Mouse (Mus musculus) 416B (cell line): Measurements from ENCODE around the gene Adck1.

ENCODE experiments used
- DNase-seq: peaks from one replicate; pipeline ENCODE4 v3.0.0; 2011; ENCODE audit warnings: low read depth

Gene Adck1

DNA sequence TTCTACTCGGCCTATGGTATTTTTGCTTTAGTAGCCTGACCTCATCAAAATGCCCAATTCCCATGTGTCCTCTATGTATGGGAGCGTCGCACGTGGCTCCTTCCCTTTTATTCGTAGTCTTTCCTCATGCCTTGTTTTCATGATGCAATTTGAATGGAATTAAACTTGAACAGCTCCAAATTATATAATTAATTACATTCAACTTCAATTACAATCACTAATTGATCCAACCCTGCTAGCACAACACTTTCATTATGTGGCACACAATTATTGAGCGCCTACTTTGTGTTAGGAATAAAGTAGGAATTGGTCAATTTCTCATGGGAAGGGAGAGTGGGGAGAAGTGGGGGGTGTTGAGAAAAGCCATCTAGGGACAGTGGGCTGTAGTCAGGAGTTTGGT, 113.4 kb downstream of the Adck1 start:
- no peak for DNase-seq

DNA sequence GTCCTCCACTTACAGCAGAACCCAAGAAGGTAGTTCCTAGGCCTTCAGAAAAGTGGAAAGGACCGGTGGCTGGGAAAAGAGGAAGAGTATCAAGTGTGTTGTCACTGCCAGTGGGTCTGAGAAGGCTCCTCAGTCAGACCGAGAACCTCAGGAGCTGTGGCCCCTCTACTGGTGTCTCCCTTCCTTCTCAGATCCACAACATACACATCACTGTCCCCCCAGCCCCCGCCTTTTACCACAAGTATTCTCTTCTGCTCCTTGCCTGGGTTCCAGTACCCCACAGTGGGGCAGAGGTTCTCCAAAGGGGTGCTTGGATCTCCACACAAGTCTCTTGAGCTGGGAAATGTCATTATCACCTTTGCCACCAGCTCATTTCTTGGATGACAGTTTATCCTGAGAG, 115.5 kb downstream of the Adck1 start:
- DNase-seq: no peak

DNA sequence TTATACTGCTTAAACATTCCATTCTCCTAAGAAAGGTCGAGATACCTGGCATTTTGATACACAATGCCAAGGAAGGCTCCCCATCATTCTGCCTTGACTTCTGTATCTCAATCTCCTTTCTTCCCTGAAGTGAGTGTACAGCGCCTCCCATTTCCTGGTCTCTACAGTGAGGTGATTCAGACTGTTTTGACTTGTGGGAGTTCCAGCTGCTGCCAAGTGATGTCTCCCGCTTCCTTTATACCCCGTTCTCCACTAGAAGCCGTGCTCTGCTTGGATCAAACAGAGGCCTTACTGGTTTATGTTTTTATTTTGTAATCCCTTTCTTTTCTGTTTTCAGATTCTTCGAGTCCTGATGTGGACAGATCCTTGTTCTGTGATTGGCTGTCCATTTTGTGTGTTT, 116.3 kb downstream of the Adck1 start:
- no peak for DNase-seq

DNA sequence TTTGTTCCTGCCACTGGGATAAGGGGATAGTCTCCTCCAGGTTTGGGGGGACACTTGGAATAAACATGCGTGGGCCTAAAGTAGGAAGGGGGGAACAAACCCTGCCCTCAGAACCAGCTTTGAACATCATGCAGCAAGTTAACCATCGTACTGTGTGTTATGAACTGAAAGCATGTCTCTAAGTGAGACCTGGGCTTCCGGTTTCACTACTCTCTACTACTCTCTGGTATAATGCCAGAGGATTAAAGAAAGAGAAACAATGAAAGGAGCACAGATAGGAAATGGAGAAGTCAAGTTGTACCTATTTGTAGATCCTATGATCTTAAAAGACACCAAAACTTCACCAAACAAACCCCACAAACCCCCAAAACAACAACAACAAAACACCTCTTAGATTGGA, 121.3 kb downstream of the Adck1 start:
- no peak for DNase-seq

DNA sequence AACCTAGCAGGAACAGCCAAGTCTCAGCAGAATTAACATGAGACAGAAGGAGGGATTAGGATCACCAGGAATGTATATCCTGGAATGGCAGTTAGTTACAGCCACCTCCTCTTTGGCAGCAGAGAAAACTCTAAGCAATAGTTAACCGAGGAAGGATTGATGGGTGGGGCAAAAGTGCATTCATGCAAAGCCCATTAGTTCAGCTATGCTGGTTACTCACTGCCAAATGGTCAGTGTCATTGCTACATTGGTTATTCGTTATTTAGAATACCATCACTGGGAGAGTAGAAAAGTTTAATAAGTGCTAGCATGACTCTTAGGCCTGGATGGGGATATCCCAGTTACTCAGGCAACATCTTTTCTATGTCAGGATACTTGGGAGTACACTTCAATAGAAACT, 130.5 kb downstream of the Adck1 start:
- no peak for DNase-seq
